Mouse (Mus musculus) naive thymus-derived CD4-positive, alpha-beta T cell, adult 2 months (primary cell): Measurements from ENCODE around the gene Stat2.
A peak's percentile ranks its signal among the peaks of the same experiment; 100 is the strongest.

Experiments used
- DNase-seq: peaks from one replicate; pipeline ENCODE4 v3.0.0-alpha.2; 2011; ENCODE audit warnings: low read depth

The Stat2 gene

DNA sequence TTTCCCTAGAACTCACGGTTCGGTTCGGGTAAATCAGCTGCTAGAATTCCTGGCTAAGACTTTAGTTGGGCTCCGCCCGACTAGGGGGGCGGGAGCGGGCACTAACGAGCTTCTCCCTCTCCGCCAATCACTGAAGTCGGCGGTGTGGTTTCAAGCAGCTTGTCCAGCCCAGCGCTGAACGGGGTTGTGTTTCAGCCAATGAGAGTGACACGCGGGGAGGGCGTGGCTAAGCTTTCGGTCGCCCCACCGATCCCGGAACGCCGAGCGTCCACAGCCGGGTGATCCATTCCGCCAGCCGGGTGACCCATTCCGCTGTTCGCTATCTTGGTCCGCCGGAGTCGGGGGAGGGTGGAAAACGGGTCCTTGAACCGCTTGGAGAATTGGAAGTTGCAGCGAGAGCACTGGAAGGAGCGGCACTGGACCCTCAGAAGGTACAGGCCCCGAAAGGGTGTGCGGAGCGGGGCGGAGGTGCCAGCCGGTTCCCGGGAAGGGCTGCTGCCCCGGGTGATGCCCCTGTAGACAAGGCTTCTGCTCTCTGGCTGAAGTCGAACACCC is at the start of gene Stat2:
Gene Stat2 (plus strand): TSS at position 273 of the 555 bp plus-strand sequence.
- DNase-seq, result peak; percentile 95

DNA sequence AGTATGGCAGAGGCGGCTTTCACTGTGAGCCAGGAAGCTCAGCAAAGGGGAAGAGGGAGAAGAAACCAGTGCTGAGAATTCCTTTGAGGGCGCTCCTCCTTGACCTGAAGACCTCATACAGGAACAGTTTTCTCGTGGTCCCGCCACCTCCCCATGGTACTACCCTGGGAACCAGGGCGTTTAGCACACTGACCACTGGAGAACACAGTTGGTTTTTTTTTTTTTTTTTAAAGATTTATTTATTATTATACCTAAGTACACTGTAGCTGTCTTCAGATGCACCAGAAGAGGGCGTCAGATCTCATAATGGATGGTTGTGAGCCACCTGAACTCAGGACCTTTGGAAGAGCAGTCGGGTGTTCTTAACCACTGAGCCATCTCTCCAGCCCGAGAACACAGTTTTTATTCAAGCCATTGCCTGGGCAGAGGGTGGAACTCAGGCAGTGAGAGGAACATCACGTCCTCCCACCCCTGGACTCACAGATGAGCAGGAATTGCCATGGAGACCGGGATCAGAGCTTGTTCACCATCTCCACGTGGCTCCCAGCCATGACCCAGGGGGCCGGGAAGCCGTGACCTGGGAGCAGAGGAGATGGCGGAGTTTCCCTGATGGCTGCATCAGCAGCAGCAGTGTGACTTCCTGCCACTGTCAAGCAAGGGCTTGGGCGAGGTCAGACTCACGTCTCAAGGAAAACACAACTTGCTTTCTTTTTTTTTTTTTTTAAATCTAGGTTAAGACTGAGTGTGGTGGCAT is 48.6 kb upstream of the Stat2 start:
- DNase-seq, result peak; percentile 61

DNA sequence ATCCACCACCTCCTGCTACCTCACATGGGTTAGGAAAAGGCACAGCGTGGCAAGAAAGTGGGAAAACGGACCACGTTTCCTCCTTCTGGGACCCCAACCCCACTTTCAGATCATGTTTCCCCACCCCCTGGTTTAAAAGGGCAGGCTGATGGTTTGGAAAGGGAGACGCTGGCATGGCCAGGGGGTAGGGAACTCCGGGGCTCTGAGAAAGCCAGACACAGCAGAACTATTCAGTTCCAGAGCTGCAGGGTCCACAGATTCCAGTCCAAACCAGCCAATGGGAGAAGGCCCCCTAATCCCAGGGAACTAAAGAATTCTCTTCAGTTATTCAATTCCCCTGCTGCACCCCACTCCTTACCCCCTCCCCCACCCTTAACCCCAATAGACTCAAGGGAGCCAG is 45.3 kb upstream of the Stat2 start:
- DNase-seq, result no peak

DNA sequence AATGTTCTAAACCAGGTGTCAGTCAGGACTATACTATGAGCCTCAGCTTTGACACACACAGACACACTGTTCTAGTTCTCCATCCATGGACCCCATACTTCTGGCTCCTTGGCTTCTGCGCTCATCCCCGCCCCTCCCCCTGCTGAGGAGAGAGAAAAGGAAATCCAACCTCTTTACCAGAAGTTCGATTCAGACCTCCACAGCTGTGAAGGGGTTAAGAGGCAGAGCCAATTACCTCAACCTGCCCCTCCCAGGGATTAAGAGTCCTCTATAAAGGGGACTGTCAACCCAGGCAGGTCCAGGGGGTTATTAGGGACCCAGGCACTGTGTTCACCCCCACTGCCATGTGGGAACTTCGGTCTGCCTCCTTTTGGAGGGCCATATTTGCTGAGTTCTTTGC is 44.8 kb upstream of the Stat2 start, which contains the start of gene Mip:
Gene Mip (plus strand): TSS at position 301 of the 400 bp plus-strand sequence.
- no peak for DNase-seq

DNA sequence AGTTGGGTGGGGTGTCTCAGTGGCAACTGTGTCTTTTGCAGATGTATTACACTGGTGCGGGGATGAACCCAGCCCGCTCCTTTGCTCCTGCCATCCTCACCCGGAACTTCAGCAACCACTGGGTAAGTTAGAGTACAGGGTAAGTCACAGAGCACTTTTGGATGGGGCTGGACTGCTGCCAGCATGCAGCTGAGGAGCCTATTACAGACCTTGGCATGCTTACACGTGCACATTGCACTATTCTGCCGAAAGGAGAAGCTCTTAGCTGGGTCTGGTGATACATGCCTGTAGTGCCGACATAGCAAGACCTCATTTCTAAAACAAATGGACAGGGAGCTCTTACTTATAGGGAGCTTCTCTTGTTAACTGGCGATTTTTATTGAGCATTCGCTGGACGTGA is 42.8 kb upstream of the Stat2 start:
- no peak for DNase-seq

DNA sequence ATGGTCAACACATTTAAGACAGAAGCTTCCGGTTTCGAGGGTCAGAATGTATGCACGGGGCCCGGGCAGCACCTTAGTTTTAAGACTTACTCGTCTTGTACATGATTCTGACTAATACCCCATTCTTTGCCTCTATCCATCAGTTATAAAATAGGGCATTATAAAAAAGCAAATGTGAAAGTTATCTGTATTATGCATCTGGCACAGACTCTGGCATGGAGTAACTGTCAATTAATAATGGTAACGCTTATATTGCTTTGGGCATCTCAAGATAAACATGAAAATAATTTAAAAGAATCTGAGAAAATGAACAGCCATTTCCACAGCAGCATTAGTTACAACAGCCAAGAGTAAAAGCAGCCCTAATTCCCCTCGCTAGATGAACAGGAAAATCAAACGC is 42.4 kb upstream of the Stat2 start:
- no peak for DNase-seq

DNA sequence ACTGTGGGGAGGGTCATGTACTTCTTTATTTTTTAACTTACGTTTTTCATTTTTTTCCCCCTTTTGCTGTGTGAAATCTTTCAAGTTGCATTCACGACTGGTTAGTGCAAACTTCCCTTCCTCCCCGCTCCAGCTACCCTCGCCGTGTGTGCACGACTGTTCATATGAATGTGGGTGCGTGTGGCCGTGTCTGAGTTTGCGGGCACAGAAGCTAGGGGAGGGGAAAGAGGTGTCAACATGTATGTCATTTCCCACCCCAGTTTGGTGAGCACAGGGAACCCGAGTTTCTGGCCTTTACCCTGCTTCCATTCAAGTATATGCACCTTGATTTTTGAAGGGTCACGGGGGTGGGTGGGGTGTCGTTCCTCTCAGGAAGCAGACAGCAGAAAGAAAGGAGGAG is 39.8 kb upstream of the Stat2 start:
- peak; percentile 60 for DNase-seq

DNA sequence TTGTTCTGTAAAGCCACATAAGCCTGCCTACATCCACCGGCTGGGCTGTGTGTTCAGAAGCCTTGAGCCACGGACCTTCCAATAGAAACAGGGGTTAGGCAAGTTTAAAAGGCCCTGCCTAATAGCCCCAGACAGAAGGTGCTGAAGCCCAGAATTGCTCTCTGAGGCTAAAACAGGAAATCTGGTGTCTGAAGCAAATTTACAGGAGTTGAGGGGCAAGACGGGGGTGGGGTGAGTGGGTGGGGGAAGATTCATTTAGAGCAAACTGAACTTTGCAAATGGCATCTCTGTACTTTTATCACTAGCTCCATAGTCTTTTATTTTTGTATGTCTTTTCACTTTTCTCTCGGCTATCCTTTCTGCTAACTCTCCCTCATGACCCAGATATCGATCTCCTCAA is 39.2 kb upstream of the Stat2 start:
- DNase-seq, result no peak

DNA sequence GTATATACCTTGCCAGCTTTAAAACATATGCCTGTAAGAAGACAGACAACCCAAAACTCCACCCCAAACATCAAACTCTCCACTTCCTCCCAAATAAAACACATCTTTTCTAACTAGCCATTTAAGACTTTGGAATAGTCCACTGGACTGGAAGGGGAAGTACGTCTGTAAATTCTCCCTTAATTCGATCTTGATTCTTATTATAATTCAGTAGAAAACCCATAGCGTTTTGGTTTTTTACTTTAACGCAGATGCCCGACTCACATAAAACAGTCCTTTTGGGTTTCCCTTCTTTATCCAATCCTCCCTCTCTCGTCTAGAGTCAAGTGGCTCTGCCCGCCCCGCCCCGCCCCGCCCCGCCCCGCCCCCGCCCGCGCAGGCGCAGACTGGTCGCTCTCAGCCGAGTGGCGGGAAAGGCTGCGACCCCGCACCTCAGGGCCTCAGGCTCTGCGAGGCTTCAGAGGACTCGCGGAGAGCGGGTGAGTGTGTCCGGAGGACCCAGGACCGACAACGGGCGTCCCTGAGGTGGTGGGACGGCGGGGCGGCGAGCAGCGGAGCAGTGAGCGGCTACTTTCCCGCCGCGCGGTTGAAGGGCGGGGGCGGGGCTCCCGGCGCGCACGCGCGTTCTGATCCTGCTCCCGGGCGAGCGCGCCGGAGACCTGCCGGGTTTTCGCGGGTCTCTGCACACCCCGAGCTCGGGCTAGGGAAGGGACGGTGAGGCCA is 38.5 kb upstream of the Stat2 start, which contains the start of gene Timeless:
Gene Timeless (plus strand): TSS at position 369 of the 723 bp plus-strand sequence.
- DNase-seq, result peak; percentile 94

DNA sequence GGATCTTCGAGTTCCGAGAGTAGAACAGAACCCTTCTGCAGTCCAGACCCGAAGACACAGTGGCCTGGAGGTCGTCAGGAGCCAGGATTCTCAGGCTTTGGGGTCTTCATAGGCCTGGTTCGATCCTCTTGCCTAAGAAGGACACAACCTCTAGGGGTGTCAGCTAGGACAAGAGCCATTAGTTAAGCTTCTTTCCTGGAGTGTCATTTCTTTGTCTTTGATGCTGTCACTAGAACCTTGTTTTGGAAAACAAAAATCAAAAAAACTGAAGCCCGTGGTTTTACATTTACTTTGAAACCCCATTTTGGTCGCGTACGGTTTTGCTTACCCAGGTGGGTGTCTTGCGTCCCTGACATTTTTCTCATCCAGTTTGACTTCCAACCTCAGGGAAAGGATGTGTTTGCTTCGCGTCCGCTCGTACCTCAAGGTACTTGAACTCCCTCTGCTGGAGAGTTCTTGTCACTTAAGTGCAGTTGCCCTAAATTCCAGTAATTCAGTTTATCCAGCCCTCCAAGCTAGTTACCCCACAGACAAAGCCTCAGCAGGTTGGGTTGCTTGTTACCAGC is 37.9 kb upstream of the Stat2 start:
- peak; percentile 88 for DNase-seq

DNA sequence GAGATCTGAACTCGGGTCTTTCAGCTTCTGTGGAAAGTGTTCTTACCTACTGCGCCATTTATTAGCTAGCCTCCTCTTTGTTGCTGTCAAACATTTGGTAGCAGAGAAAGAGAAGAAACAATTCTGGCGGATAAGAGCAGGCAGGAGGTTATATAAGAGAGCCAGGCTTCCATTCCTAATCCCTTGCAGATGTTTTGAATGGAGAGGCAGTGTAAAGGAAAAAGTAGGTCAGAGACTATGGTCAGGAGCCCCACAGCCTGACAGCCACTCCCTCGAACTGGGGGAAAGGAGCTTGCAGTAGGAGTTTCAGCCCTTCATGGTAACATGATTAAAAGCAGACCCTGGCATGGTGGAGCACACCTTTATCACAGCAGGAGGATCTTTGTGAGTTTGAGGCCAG is 34.0 kb upstream of the Stat2 start:
- DNase-seq, result no peak

DNA sequence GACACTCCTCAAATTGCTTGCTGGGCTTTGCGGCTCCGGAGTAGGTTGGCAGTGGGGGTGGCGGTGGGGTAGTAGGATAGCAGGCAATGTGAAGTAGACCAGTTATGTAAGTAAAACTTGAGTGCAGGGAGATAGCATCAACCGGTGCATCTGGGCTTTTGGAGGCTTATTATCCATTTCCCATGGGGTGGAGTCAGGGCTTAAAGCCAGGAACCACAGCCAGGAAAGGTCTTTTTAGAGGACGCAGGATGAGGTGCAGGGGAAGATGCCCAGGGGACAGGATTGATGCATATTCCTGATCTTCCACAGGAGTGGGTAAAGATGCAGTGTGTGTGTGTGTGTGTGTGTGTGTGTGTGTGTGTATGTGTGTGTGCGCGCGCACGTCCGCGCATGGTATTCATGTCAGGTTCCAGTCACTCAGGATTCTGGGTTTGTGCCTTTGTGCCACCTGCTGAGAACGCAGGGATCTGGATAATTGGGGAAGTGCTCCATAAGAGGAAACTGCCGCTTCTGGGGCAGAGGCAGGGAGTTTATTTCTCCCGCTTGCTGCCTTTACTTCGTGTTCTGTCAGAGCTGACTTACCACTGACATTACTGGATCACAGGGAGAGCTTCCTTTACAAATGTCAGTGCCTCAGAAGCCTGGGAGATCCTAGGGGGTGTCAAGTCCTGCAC is 32.4 kb upstream of the Stat2 start:
- DNase-seq, result no peak

DNA sequence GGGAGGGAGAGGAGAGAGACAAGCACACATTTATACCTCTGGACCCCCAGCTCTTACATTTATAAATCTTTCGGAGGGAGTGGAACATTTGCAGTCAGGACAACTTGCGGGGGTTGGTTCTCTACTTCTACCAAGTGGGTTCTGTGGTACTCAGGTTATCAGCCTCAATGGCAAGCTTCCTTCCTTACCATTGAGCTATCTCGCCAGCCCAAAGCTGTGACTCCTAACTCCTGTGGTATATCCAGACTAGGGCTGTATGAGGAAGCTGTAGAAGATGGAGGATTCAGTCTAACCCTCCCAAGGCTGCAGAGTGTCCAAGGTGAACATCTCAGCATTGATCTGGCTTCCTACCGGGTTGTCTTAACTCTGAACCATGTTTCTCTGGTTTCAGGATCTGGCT is 31.2 kb upstream of the Stat2 start:
- no peak for DNase-seq

DNA sequence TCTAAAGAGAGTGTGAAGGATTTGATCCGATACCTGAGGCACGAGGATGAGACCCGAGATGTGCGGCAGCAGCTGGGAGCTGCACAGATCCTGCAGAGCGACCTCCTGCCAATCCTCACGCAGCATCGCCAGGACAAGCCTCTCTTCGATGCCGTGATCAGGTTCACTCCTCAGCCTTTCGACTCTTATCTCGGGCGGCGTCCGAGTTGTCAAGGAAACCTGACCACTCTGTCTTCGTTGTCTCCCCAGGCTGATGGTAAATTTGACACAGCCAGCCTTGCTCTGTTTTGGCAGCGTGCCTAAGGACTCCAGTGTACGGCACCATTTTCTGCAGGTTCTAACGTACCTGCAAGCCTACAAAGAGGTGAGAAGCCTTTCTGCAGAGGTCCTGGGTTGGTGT is 30.2 kb upstream of the Stat2 start:
- no peak for DNase-seq

DNA sequence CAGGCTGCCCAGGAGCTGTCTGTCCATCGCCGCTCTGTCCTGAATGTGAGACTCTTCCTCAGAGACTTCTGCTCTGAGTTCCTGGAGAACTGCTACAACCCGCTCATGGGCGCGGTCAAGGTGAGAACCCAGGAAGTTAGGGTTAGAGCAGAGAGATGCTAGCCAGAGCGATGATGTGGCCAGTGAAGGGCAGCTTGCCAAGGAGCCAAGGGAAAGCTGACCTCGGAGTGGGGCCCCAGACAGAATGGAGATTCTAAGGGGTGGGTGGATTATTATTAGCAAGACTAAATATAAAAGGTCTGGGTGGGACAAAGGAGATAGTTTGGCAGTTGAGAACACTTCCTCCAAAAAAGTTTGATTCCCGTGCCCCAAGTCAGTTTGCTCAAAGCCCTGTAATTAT is 27.1 kb upstream of the Stat2 start:
- no peak for DNase-seq

DNA sequence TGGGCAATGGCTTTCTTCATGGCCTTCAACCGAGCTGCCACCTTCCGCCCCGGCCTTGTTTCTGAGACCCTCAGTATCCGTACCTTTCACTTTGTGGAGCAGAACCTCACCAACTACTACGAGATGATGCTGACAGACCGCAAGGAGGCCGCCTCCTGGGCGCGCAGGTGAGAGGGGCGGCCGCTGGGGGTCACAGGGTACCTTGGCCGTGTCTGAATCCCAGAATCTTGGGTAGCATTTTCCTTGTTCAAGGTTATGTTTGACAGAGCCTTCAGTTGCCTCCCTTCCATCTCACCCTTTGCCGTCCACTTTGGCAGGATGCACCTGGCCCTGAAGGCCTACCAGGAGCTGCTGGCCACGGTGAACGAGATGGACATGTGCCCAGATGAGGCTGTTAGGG is 26.2 kb upstream of the Stat2 start:
- no peak for DNase-seq

DNA sequence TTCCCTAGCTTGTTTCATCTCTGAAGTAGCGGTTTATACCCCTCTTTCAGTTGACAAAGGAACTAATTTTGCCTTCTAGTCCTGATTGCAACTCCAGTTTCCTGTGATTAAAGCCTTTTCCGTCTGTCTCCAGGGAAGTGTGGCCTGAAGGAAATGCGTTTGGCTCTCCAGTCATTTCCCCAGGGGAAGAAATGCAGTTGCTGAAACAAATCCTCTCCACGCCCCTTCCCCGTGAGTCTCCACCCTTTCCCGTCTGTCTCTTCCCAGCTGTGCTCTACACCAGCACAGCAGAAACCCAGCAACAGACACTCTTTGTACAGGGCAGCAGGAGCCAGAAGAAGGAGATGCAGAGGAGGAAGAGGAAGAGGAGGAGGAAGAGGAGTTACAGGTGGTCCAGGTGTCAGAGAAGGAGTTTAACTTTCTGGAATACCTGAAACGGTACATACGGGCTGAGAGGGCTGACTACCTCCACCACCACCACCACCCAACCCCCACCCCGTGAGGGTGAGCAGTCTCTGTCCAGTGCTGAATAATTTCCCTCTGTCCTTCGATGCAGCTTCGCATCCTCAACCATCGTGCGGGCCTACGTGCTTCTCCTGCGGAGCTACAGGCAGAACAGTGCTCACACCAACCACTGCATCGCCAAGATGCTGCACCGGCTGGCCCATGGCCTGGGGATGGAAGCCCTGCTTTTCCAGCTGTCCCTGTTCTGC is 23.2 kb upstream of the Stat2 start:
- no peak for DNase-seq

DNA sequence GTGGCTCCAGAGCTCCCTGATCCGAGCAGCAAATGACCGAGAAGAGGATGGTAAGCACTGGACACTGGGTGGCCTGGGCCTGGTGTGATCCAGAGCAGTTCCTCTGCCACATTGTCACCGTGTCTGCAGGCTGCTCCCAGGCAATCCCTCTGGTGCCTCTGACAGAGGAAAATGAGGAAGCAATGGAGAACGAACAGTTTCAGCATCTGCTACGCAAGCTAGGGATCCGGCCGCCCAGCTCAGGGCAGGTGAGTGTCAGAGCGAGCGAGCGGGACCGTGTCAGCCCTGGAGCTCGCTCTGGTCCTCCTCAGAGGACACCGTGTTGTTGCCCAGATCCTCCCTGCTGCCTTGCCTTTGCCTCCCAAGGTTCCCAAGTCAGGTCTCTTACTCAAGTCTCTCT is 19.8 kb upstream of the Stat2 start:
- DNase-seq, result no peak

DNA sequence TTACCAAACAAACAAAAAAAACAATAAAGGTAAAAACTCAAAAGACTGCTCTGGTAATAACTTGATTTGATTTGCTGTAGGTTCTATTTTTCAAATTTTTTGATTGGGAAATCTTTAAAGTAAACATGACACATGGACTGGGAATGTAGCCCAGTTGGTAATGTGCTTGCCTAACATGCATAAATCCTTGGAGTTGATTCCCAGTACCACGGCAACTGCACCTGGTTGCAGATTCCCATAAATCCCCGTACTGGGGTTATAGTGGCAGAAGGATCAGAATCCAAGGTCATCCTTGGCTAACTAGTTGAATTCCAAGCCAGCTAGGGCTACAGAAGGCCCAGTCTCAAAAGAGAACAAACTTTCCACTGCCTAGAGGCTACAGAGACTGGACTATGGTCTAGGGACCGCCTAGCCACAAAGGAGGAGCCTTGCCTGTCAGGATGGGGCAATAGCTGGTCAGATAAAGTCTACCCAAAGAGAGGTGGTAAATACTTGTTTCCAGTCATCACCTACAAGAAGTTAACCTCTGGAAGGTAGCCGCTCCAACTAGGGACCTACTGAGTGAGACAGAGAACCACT is 16.6 kb upstream of the Stat2 start, which contains the start of gene Apon:
Gene Apon (plus strand): TSS at position 420 of the 579 bp plus-strand sequence.
- DNase-seq, result no peak

DNA sequence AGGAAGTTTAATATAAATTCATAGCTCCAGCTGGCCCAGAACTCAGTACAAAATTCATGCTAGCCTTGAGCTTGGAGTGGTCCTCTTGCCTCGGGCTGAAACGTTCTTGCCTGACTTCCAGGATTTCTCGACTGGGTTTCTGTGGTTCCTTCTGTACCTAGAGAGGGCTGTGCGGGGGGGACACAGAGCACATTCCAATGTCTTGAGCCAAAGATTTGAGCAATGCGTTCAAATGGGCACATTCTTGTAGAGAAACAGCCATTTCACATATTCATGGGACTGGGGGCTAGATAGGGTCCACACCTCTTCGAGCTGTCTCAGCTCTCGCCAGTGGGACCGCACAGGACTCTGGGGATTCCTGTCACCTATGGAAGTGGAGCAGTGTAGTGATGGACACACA is 14.4 kb upstream of the Stat2 start:
- DNase-seq, result no peak

DNA sequence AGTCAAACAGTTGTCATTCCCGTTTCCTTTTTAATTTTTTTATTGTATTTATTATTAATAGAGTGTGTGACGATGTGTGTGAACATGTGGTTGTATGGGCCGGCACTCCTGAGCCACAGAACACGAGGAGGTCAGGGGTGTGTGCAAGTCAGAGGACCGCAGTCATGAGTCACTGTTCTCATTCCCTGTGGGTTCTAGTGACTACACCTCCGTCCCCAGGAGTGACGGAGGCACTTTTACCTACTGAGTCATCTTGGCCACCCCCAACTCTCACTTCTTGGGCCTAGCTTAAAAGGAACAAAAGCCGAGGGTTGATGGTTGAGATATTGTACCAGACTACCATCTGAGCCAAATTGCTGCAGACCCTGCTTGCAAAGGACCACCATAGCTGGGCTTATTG is 14.0 kb upstream of the Stat2 start:
- no peak for DNase-seq
